In the genomic region with DNA sequence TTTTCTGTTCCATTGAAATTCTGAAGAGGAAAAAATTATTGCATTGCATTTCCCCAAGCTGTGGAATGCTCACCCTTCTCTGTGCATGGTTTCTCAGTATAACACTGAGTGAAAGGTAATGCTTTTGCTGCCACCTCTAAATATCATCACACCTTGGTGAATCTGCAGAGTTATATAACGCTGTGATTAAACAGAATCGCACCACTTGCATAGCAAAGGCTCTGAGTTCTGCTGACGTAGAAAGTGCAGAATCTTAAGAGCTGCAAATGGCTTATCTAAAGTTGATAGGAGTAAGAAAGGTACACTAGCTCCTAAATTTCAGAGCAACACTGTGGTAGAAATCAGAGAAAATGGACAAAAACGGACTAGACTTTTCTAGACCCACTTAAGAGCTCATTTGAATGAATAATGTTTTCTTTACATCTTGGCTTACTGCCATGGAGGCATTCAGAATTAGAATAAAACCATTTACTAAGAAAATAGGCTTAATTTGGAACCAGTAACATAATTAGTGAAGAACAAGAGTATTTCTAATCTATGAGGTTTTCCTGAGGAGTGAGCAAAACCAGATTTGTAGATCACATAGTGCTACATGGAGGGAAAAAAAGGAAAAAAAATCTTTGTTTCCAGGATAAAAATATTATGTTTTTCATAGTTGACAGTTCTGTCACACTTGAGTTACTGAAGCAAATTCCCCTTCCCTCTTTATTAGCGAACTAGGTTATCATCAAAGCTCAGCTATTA, we compare ENCODE assay signal across 13 mouse cellular contexts.
"Had no signal": no experiment of that assay in that cellular context is flagged by ENCODE, and none has a peak within 500 bp of the region (broad histone marks: within the 10 kb centered on the region; RNA-seq: fewer than 3 reads in every experiment).

No protein-coding gene starts in this region.

- H3K4me1 ChIP-seq: kidney, embryonic 15.5 days; limb, embryonic 10.5 days; liver, embryonic 12.5 days; lung, embryonic 15.5 days; midbrain, embryonic 13.5 days; neural tube, embryonic 15.5 days had no signal

- ATAC-seq: liver, embryonic 12.5 days; midbrain, embryonic 13.5 days had no signal

- H3K27ac ChIP-seq: kidney, embryonic 15.5 days; limb, embryonic 10.5 days; liver, embryonic 12.5 days; lung, embryonic 15.5 days; midbrain, embryonic 13.5 days; neural tube, embryonic 15.5 days; stomach, postnatal 0 days had no signal

- H3K36me3 ChIP-seq: kidney, embryonic 15.5 days; limb, embryonic 10.5 days; liver, embryonic 12.5 days; lung, embryonic 15.5 days; midbrain, embryonic 13.5 days; neural tube, embryonic 15.5 days had no signal

- H3K4me2 ChIP-seq: kidney, embryonic 15.5 days; liver, embryonic 12.5 days; lung, embryonic 15.5 days; midbrain, embryonic 13.5 days; neural tube, embryonic 15.5 days had no signal

- H3K4me3 ChIP-seq: kidney, embryonic 15.5 days; limb, embryonic 10.5 days; liver, embryonic 12.5 days; lung, embryonic 15.5 days; midbrain, embryonic 13.5 days; myocyte; neural tube, embryonic 15.5 days had no signal

- H3K9ac ChIP-seq: kidney, embryonic 15.5 days; liver, embryonic 12.5 days; lung, embryonic 15.5 days; midbrain, embryonic 13.5 days; neural tube, embryonic 15.5 days had no signal

- H3K27me3 ChIP-seq: kidney, embryonic 15.5 days; liver, embryonic 12.5 days; lung, embryonic 15.5 days; midbrain, embryonic 13.5 days; neural tube, embryonic 15.5 days had no signal

- DNase-seq: kidney, adult 2 months; kidney, postnatal 14 days; right cerebral cortex, postnatal 14 days; thymus, adult 18-20 months; thymus, postnatal 14 days had no signal

- H3K9me3 ChIP-seq: kidney, embryonic 15.5 days; limb, embryonic 10.5 days; liver, embryonic 12.5 days; lung, embryonic 15.5 days; midbrain, embryonic 13.5 days had no signal
